Mouse (Mus musculus): Measurements from ENCODE around the gene Cntf.
"Not testable (repeated sequence)": the region's sequence is repeated elsewhere in the genome, so short reads cannot be mapped to it uniquely, and the experiment has no call there.

The Cntf gene

DNA sequence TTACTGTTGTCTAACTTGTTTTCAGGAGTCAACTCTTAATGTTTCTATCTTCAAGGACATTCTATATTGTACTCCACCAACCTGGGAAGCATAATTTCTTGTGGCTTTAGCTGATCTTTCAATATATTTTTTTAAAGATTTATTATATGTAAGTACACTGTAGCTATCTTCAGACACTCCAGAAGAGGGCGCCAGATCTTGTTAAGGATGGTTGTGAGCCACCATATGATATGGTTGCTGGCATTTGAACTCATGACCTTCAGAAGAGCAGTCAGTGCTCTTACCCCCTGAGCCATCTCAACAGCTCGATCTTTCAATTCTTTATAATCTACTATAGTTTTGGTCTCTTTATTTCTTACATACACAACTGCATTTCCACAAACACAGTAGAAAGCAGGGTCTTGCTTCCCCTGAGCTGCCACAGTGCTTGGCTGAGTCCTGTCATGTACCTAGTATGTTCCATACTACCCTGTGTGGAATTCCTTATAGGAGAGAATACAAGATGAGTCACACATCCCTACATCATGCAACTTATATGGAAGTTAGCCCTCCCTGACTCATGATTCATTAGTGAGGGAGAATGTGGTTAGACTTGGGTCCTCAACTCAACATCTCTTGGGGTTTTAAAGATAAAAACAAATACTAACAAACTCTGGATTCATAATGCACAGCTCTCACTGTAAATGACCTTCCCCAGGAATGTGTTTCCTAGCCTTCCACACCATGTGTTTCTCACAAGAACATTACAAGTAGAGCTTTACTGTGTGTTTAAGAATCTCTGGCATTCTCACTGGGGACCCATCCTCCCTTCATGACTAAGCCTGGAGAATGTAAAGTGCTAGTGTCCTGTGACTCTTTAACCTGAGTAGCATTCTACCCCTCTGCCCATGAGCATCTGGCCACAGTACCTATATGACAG, 3.0 kb downstream of the Cntf start:
- peak; percentile 37 for DNase-seq (ENCODE audit: low read depth)

DNA sequence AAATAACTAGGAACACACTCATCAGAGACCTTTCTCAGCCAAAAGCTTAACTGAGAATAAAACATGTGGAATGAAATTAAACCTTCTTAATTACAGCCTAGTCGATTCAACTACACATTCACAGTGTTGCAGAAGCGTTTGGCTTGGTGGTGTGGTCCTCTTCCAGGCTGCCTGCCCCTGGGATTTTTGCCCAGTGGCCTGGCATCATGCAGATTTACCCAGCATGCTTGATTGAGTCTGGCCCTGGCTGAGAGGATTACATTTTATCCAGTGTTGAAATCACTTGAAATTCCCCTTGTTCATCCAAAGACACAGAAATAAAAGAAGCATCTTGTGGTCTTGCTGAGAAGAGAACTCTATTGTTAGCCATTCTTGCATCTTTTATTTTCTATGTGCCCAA, 5.8 kb downstream of the Cntf start:
- no peak for DNase-seq (ENCODE audit: low read depth)

- no peak for DNase-seq (ENCODE audit: low read depth)
Observed at GRCm38 (mm10) chr19:12758936-12759478, 6.4 kb downstream of the Cntf start.

DNA sequence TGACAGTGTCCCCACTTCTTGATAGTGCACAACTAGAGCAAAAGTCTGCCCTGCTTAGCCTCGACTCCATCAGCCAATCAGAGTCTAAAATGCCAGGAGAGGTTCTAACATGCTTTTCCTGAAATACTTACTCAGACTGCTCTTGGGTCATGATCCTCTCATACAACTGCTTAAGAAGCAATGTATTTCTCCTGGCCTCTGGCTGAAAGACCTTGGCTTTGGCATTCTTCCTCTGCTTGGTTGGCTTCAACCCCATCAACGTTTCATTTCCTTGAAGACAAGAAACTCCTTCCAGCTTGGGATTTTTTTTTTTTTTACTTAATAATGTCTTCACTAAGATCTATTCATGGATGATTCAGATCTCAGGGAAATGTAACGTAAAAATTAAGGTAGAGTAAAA, 9.1 kb downstream of the Cntf start:
- DNase-seq (ENCODE audit: low read depth): no peak

GRCm38 (mm10) chr19:12731950-12732349, 33.5 kb downstream of the Cntf start:
- no peak for DNase-seq (ENCODE audit: low read depth)

GRCm38 (mm10) chr19:12731036-12731435, 34.4 kb downstream of the Cntf start:
- DNase-seq (ENCODE audit: low read depth): no peak

- no peak for DNase-seq (ENCODE audit: low read depth)
Observed at GRCm38 (mm10) chr19:12725851-12726250, 39.6 kb downstream of the Cntf start.

- peak; percentile 22 for DNase-seq (ENCODE audit: low read depth)
Observed at GRCm38 (mm10) chr19:12722308-12722707, 43.1 kb downstream of the Cntf start.

DNA sequence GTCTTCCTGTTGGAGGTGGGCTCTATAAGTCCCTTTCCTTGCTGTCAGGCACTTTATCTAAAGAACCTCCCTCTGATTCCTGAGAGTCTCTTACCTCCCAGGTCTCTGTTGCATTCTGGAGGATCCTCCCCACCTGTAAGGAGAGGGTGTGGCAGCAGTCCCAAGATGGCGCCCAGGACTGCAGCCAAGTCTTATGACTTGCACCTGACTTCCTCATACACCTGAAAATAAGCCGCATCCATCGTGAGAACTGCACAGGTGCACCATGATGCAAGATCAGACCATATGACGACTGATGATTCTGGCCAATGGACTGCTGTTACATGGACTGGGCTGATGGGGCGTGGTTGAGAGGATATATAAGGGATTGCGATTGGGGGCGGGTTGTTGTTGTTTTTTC, 43.8 kb downstream of the Cntf start:
- DNase-seq (ENCODE audit: low read depth): not testable (repeated sequence)

DNA sequence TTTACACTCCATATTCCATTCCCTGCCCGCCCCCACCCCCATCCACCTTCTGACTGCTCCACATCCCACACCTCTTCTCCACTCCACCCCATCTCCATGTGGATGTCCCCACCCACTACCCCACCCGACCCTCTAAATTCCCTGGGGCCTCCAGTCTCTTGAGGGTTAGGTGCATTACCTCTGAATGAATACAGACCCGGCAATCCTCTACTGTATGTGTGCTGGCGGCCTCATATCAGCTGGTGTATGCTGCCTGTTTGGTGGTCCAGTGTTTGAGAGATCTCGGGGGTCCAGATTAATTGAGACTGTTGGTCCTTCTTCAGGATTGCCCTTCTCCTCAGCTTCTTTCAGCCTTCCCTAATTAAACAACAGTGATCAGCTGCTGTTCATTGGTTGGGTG, 44.5 kb downstream of the Cntf start:
- DNase-seq (ENCODE audit: low read depth): not testable (repeated sequence)

DNA sequence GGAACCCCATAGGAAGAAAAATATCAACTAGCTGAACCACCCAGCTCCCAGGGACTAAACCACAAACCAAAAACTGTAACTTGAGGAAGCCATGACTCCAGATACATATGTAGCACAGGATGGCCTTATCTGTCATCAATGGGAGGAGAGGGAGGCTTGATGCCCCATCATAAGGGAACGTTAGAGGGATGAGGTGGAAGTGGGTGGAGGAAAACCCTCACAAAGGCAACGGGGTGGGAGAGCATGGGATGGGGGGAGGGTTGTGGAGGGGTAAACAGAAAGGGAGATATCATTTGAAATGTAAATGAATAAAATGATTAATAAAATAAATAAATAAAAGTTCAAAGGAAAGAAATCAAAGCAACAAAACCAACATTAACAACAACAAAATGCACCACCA, 45.0 kb downstream of the Cntf start:
- no peak for DNase-seq (ENCODE audit: low read depth)

DNA sequence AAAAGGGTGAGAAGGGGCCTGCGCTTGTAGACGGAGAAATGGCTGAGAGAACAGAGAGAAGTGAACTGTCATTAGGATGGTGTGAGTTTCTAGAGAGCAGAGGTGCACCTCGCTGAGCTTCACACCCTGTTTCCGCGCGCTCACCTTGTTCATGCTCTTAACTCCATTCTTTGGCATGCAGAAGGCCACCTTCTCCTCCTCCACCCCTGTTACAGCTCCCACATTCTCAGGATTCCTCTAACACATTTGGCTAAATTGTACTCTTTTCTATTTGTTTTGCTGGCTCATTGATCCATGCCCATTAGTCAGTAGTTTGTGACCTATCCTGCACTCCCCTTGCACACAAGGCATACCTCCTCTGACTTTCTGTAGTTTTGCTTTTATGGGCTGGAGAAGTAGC, 46.2 kb downstream of the Cntf start:
- DNase-seq (ENCODE audit: low read depth): no peak
